Mouse (Mus musculus) myocyte (in vitro differentiated cells): ENCODE measurements around the gene Tbc1d21. TPM values are rescaled to one million over a fixed set of nuclear protein-coding genes. Genes with fewer than 3 reads are reported as not detected.

Experiments used
- H3K27me3 ChIP-seq: one replicate; pipeline ENCODE4 v1.6.1; 2011; ENCODE audit not compliant: control insufficient read depth, insufficient read depth, insufficient read length
- H3K36me3 ChIP-seq: one replicate; pipeline ENCODE4 v1.6.1; 2011; ENCODE audit not compliant: control insufficient read depth, insufficient read depth
- H3K4me2 ChIP-seq: one replicate; pipeline ENCODE4 v1.6.1; 2011; ENCODE audit warnings: low read depth, control low read depth
- H3K4me3 ChIP-seq: one replicate; pipeline ENCODE4 v1.5.1; 2011; ENCODE audit warnings: mild to moderate bottlenecking, control low read depth, moderate library complexity
- H3K79me2 ChIP-seq: one replicate; pipeline ENCODE4 v1.6.1; 2011; ENCODE audit not compliant: control insufficient read depth, insufficient read depth
- H3ac ChIP-seq: one replicate; pipeline ENCODE4 v1.6.1; 2011; ENCODE audit not compliant: control insufficient read depth, insufficient read length
- CEBPB ChIP-seq: IDR thresholded peaks from 2 replicates; pipeline ENCODE4 v1.6.1; 2011; ENCODE audit warnings: mild to moderate bottlenecking, moderate library complexity; ENCODE audit not compliant: poor library complexity, insufficient read depth, severe bottlenecking
- E2F4 ChIP-seq: IDR thresholded peaks from one replicate; pipeline ENCODE4 v1.6.1; 2011; ENCODE audit warnings: mild to moderate bottlenecking, control low read depth, moderate library complexity; ENCODE audit not compliant: insufficient read depth
- MAX ChIP-seq: IDR thresholded peaks from one replicate; pipeline ENCODE4 v1.6.1; 2011; ENCODE audit warnings: low read depth, mild to moderate bottlenecking, control low read depth
- MYOD1 ChIP-seq, 3 experiments: IDR thresholded peaks; one replicate each; pipeline ENCODE4 v1.6.1; 2011; ENCODE audit warnings: control low read depth in 2 of 3, low read depth in 2 of 3, mild to moderate bottlenecking in 2 of 3, moderate library complexity in 1 of 3; ENCODE audit not compliant: insufficient read length in 2 of 3, control insufficient read depth in 1 of 3
- MYOG ChIP-seq, 3 experiments: IDR thresholded peaks; one replicate each; pipeline ENCODE4 v1.6.1; 2011; ENCODE audit warnings: control low read depth in 2 of 3, low read depth in 2 of 3, mild to moderate bottlenecking in 2 of 3; ENCODE audit not compliant: insufficient read length in 2 of 3, control insufficient read depth in 1 of 3, insufficient read depth in 1 of 3
- POLR2A ChIP-seq: IDR thresholded peaks from one replicate; pipeline ENCODE4 v1.6.1; 2011; ENCODE audit warnings: low read depth, mild to moderate bottlenecking, control low read depth, moderate library complexity; ENCODE audit not compliant: insufficient read length
- POLR2AphosphoS2 ChIP-seq: IDR thresholded peaks from one replicate; pipeline ENCODE4 v1.6.1; 2011; ENCODE audit warnings: low read depth, control low read depth; ENCODE audit not compliant: insufficient read length
- REST ChIP-seq: IDR thresholded peaks from one replicate; pipeline ENCODE4 v1.6.1; 2011; ENCODE audit warnings: mild to moderate bottlenecking, control low read depth, moderate library complexity; ENCODE audit not compliant: insufficient read depth, insufficient read length
- SRF ChIP-seq: IDR thresholded peaks from one replicate; pipeline ENCODE4 v1.6.1; 2011; ENCODE audit warnings: low read depth; ENCODE audit not compliant: control insufficient read depth, insufficient read length
- TCF12 ChIP-seq: IDR thresholded peaks from one replicate; pipeline ENCODE4 v1.6.1; 2011; ENCODE audit warnings: mild to moderate bottlenecking, control low read depth; ENCODE audit not compliant: poor library complexity, insufficient read depth, severe bottlenecking
- TCF3 ChIP-seq: IDR thresholded peaks from one replicate; pipeline ENCODE4 v1.6.1; 2011; ENCODE audit warnings: low read depth, control low read depth; ENCODE audit not compliant: insufficient read length
- USF1 ChIP-seq: IDR thresholded peaks from one replicate; pipeline ENCODE4 v1.6.1; 2011; ENCODE audit warnings: low read depth, mild to moderate bottlenecking, control low read depth, moderate library complexity
- polyA plus RNA-seq: library from polyadenylated mRNA; unstranded; fragments of >200 nt; fragmentation: generic; extraction: Trizol; gene quantifications from one replicate; pipeline ENCODE4 v1.2.1, GENCODE M21; 2012; ENCODE audit warnings: missing spikeins

Tbc1d21 gene
- 0.32 TPM for polyA plus RNA-seq

GRCm38 (mm10) chr9:58370355-58370754, at the start of gene Tbc1d21:
Gene Tbc1d21, minus strand, starts transcription at chr9:58370455.
- no peaks in the 10 kb centered on the region for H3K27me3 ChIP-seq
- no peak within 1 kb of the TSS for H3K4me3 ChIP-seq
- no peaks in the 10 kb centered on the region for H3K79me2 ChIP-seq
- no peaks in the 10 kb centered on the region for H3K36me3 ChIP-seq
- H3ac ChIP-seq, result no peak within 1 kb of the TSS
- no peak within 1 kb of the TSS for H3K4me2 ChIP-seq
- TF ChIP-seq REST (no peak), POLR2A (no peak), CEBPB (no peak), POLR2AphosphoS2 (no peak), E2F4 (no peak), MYOD1 (IDR thresholded peaks at IDR 0.05; ENCODE audit: control insufficient read depth in 1 of 3, insufficient read length in 2 of 3, low read depth in 2 of 3) (no peak)

GRCm38 (mm10) chr9:58411556-58411955, 41.3 kb upstream of the Tbc1d21 start:
- Histone ChIP-seq H3ac (no peak overlapping the region), H3K4me2 (no peak overlapping the region), H3K27me3 (peaks cover 15% of the 10 kb centered on the region), H3K79me2 (no peaks in the 10 kb centered on the region), H3K4me3 (no peak overlapping the region), H3K36me3 (no peaks in the 10 kb centered on the region)
- TF ChIP-seq USF1 (no peak), SRF (no peak), MYOG (IDR thresholded peaks at IDR 0.05; ENCODE audit: control insufficient read depth in 1 of 3, insufficient read depth in 1 of 3, insufficient read length in 2 of 3, low read depth in 2 of 3) (no peak), E2F4 (no peak)

GRCm38 (mm10) chr9:58410057-58410735, 39.9 kb upstream of the Tbc1d21 start:
- no peak overlapping the region for H3ac ChIP-seq
- H3K4me2 ChIP-seq, result no peak overlapping the region
- H3K4me3 ChIP-seq, result no peak overlapping the region
- no peaks in the 10 kb centered on the region for H3K36me3 ChIP-seq
- H3K27me3 ChIP-seq, result peaks cover 15% of the 10 kb centered on the region
- TF ChIP-seq TCF12, result no peak
- TF ChIP-seq USF1, result no peak
- TF ChIP-seq TCF3, result no peak
- no peak for TF ChIP-seq POLR2A
- TF ChIP-seq SRF, result no peak
- peak in 1 of 3 experiments; percentile 47 for TF ChIP-seq MYOG (IDR thresholded peaks at IDR 0.05; ENCODE audit: control insufficient read depth in 1 of 3, insufficient read depth in 1 of 3, insufficient read length in 2 of 3, low read depth in 2 of 3)
- TF ChIP-seq MAX, result no peak
- TF ChIP-seq E2F4, result no peak
- peak in 2 of 3 experiments; percentile 5 to 35 for TF ChIP-seq MYOD1 (IDR thresholded peaks at IDR 0.05; ENCODE audit: control insufficient read depth in 1 of 3, insufficient read length in 2 of 3, low read depth in 2 of 3)
- TF ChIP-seq CEBPB, result no peak
- no peak for TF ChIP-seq POLR2AphosphoS2
- H3K79me2 ChIP-seq, result no peaks in the 10 kb centered on the region

- no peaks in the 10 kb centered on the region for H3K36me3 ChIP-seq
- no peak overlapping the region for H3K4me2 ChIP-seq
- TF ChIP-seq SRF (no peak), E2F4 (no peak), MYOD1 (IDR thresholded peaks at IDR 0.05; ENCODE audit: control insufficient read depth in 1 of 3, insufficient read length in 2 of 3, low read depth in 2 of 3) (no peak), REST (no peak), POLR2AphosphoS2 (no peak), MYOG (IDR thresholded peaks at IDR 0.05; ENCODE audit: control insufficient read depth in 1 of 3, insufficient read depth in 1 of 3, insufficient read length in 2 of 3, low read depth in 2 of 3) (no peak), TCF12 (no peak), POLR2A (no peak)
- no peaks in the 10 kb centered on the region for H3K79me2 ChIP-seq
- no peak overlapping the region for H3K4me3 ChIP-seq
- H3ac ChIP-seq, result no peak overlapping the region
- H3K27me3 ChIP-seq, result peaks cover 15% of the 10 kb centered on the region
Measured at GRCm38 (mm10) chr9:58409247-58409646, 39.0 kb upstream of the Tbc1d21 start.

GRCm38 (mm10) chr9:58404412-58404811, 34.2 kb upstream of the Tbc1d21 start:
- Histone ChIP-seq H3K27me3 (peaks cover 40% of the 10 kb centered on the region), H3K4me3 (no peak overlapping the region), H3K36me3 (no peaks in the 10 kb centered on the region), H3ac (no peak overlapping the region), H3K79me2 (no peaks in the 10 kb centered on the region), H3K4me2 (no peak overlapping the region)
- no peak for TF ChIP-seq POLR2A
- peak; percentile 61 for TF ChIP-seq USF1
